Mouse (Mus musculus) intestine, postnatal 0 days (tissue): ENCODE data around the gene Ercc1. TPM values are rescaled to one million over a fixed set of nuclear protein-coding genes. Genes with fewer than 3 reads are reported as not detected.

Experiments used
- ATAC-seq: fragments of 200-750 bp; cut with Nextera tagmentation; 2 replicates; pipeline ENCODE4 v1.8.0; 2017; ENCODE audit warnings: mild to moderate bottlenecking, moderate TSS enrichment, moderate library complexity
- H3K27ac ChIP-seq: fragments of 300-500 bp; sonication (generic); 2 replicates; pipeline ENCODE4 v1.5.1; 2014; ENCODE audit warnings: mild to moderate bottlenecking, low read depth, low read length, moderate library complexity
- H3K27me3 ChIP-seq: fragments of 300-500 bp; sonication (generic); replicated peaks from 2 replicates; pipeline ENCODE4 v1.6.1; 2014; ENCODE audit warnings: low read length, mixed read lengths; ENCODE audit not compliant: control insufficient read depth, insufficient read depth
- H3K36me3 ChIP-seq: fragments of 300-500 bp; sonication (generic); 2 replicates; pipeline ENCODE4 v1.6.1; 2014; ENCODE audit warnings: mild to moderate bottlenecking, moderate library complexity; ENCODE audit not compliant: control insufficient read depth, insufficient read depth
- H3K4me1 ChIP-seq: fragments of 300-500 bp; sonication (generic); replicated peaks from 2 replicates; pipeline ENCODE4 v1.6.1; 2014; ENCODE audit warnings: antibody characterized with exemption, low read length, mixed read lengths; ENCODE audit not compliant: control insufficient read depth, insufficient read depth
- H3K4me2 ChIP-seq: fragments of 300-500 bp; sonication (generic); replicated peaks from 2 replicates; pipeline ENCODE4 v1.6.1; 2014; ENCODE audit warnings: low read depth, mild to moderate bottlenecking, moderate library complexity
- H3K4me3 ChIP-seq: fragments of 300-500 bp; sonication (generic); 2 replicates; pipeline ENCODE4 v1.5.1; 2014; ENCODE audit warnings: low read depth, low read length
- H3K9ac ChIP-seq: fragments of 300-500 bp; sonication (generic); 2 replicates; pipeline ENCODE4 v1.6.1; 2014; ENCODE audit warnings: mild to moderate bottlenecking, low read depth, low read length
- H3K9me3 ChIP-seq: fragments of 300-500 bp; sonication (generic); 2 replicates; pipeline ENCODE4 v1.6.1; 2016; ENCODE audit warnings: mixed run types; ENCODE audit not compliant: control insufficient read depth
- CTCF ChIP-seq: sonication (generic); IDR thresholded peaks from 2 replicates; pipeline ENCODE4 v1.5.1; 2016; ENCODE audit warnings: low read depth, mild to moderate bottlenecking, control low read depth, antibody characterized with exemption, moderate library complexity
- WGBS: fragments of 180-500 bp; shearing (Covaris S2); extraction: QIAGEN DNeasy Blood & Tissue Kit; methylation state at CpG from one replicate; pipeline ENCODE4 v1.1.7; 2014; 5-methylcytosine and 5-hydroxymethylcytosine counted together
- polyA plus RNA-seq: library from polyadenylated mRNA; unstranded; fragments of >200 nt; fragmentation: Nextera tagmentation; extraction: Ambion mirVana; gene quantifications from 2 replicates; pipeline ENCODE4 v1.2.1, GENCODE M21; 2015

Ercc1 gene
- polyA plus RNA-seq, 1 experiment from 2014 or later, result 22.1 TPM

DNA sequence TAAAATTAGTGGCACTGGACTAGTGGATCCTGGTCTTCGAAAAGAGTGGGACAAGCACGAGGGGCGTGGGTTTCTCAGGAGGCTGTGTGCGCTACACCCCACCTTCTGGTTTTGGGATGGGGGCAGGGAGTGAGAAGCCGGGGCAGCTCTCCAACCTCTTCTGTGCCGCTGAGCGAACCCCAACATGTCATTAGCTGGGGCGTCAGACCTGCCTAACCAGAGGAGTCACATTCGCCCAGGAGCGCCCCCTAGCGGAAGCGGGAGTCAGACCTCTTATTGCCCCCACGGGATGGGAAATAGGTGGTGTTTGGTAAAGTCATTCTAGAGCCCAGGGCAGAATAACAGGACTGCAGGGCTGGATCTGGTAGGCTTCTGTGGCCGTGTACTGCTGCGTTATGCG, 17.1 kb downstream of the Ercc1 start:
- 8% methylated on average over 16 of the region's 16 CpGs for WGBS
- peak; percentile 89 for TF ChIP-seq CTCF
- Histone ChIP-seq H3K36me3 (peaks cover 8% of the 10 kb centered on the region; the same call in 1 of the 2 replicates), H3K27me3 (no peaks in the 10 kb centered on the region), H3K4me3 (peak overlapping the region; percentile 73), H3K27ac (no peak overlapping the region), H3K9ac (peak overlapping the region; percentile 40; the same call in 1 of the 2 replicates), H3K4me1 (0 out of 2 replicates have a peak, but pooled peaks cover 9% of the 10 kb centered on the region), H3K4me2 (peak overlapping the region; percentile 96), H3K9me3 (no peaks in the 10 kb centered on the region)
- ATAC-seq, result peak; percentile 11; the same call in 1 of the 2 replicates

GRCm38 (mm10) chr7:19362276-19362675, 17.7 kb downstream of the Ercc1 start:
- no peak overlapping the region for H3K9ac ChIP-seq
- no peak overlapping the region for H3K27ac ChIP-seq

DNA sequence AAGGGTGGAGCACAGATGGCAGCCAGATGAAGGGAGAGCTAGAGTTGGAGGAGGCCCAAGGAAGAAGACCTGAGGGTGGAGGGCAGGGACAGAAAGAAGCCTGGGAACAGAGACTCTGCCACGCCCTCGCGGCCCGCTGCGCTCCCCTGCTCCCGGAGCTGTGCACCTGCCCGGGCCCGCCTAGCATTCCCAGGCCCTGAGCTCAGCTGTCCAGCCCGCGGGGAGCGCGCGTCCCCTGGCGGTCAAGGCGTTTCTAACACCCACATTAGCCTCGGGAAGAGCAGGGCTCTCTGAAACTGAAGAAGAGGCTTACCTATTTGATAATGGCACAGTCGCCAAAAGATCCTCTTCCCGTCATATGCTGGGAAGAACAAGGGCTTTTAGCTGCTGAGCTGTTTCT, 19.3 kb downstream of the Ercc1 start:
- H3K36me3 ChIP-seq, result no peaks in the 10 kb centered on the region
- no peak overlapping the region for H3K4me3 ChIP-seq
- 4% methylated on average over 18 of the region's 18 CpGs for WGBS
- TF ChIP-seq CTCF, result peak; percentile 98
- H3K9me3 ChIP-seq, result no peaks in the 10 kb centered on the region
- 0 out of 2 replicates have a peak, but pooled peaks cover 9% of the 10 kb centered on the region for H3K4me1 ChIP-seq
- no peak overlapping the region for H3K9ac ChIP-seq
- peak; percentile 29; the same call in 1 of the 2 replicates for ATAC-seq
- H3K4me2 ChIP-seq, result peak overlapping the region; percentile 35
- H3K27ac ChIP-seq, result no peak overlapping the region
- H3K27me3 ChIP-seq, result no peaks in the 10 kb centered on the region

More at GRCm38 (mm10) chr7:19362276-19362675, 17.7 kb downstream of the Ercc1 start:
- Histone ChIP-seq H3K4me2 (peak overlapping the region; percentile 96), H3K36me3 (peaks cover 5% of the 10 kb centered on the region; the same call in 1 of the 2 replicates), H3K27me3 (no peaks in the 10 kb centered on the region), H3K9me3 (no peaks in the 10 kb centered on the region), H3K4me3 (no peak overlapping the region), H3K4me1 (0 out of 2 replicates have a peak, but pooled peaks cover 9% of the 10 kb centered on the region)
- 36% methylated on average over 4 of the region's 4 CpGs for WGBS
- ATAC-seq, result no peak
- TF ChIP-seq CTCF, result no peak

DNA sequence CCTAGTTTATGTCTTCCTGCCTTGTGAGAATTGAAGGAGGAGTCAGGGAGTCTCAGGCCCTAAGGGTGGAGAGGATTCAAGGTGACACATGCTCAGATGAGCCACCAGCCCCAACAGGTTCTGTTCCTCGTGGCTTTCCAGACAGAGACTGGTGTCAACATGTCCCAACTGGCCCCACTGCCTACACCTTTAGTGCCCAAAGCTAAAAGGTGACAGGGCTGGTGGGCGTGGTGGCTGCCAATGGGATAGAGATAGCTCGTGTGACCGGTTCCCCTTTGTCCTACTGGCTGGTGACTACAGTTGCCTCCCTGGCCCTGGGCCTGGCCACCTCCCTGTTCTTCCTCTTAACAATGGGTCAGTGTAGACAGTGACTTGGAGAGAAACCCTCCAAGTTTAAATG, 20.8 kb downstream of the Ercc1 start:
- WGBS, result 46% methylated on average over 4 of the region's 4 CpGs
- no peak for TF ChIP-seq CTCF
- no peak overlapping the region for H3K9ac ChIP-seq
- H3K9me3 ChIP-seq, result no peaks in the 10 kb centered on the region
- H3K4me3 ChIP-seq, result no peak overlapping the region
- H3K4me2 ChIP-seq, result no peak overlapping the region
- H3K27me3 ChIP-seq, result no peaks in the 10 kb centered on the region
- 0 out of 2 replicates have a peak, but pooled peaks cover 9% of the 10 kb centered on the region for H3K4me1 ChIP-seq
- ATAC-seq, result no peak
- H3K27ac ChIP-seq, result no peak overlapping the region
- no peaks in the 10 kb centered on the region for H3K36me3 ChIP-seq

- TF ChIP-seq CTCF, result no peak
- Histone ChIP-seq H3K9me3 (no peaks in the 10 kb centered on the region), H3K4me1 (0 out of 2 replicates have a peak, but pooled peaks cover 4% of the 10 kb centered on the region), H3K4me3 (no peak overlapping the region), H3K27ac (no peak overlapping the region), H3K36me3 (no peaks in the 10 kb centered on the region), H3K9ac (no peak overlapping the region), H3K27me3 (no peaks in the 10 kb centered on the region), H3K4me2 (no peak overlapping the region)
- WGBS, result 20% methylated on average over 16 of the region's 16 CpGs
- no peak for ATAC-seq
These were observed 23.8 kb downstream of the Ercc1 start for GRCm38 (mm10) chr7:19368380-19368779.

DNA sequence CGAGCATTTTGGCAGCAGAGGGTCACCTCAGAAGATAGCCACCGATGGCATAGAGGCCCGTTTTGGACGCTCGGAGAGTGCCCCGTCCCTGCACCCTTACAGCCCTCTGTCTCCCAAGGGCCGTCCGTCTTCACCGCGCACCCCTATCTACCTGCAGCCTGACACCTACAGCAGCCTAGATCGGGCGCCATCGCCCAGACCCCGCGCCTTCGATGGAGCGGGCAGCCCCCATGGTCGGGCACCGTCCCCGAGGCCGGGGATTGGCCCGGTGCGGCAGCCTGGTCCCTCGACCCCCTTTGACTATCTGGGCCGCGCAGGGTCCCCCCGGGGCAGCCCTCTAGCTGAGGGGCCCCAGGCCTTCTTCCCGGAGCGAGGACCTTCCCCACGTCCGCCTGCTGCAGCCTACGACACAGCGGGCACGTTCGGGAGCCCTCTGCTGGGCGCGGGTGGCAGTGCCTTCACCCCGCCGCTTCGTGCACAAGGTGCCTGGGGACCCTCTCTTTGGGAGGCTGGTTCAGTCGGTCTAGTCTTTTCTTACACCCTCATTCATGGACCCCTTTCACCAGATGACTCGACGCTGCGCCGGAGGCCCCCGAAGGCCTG, 25.3 kb downstream of the Ercc1 start:
- WGBS, result 16% methylated on average over 46 of the region's 46 CpGs
- H3K4me1 ChIP-seq, result no peaks in the 10 kb centered on the region
- H3K4me2 ChIP-seq, result peak overlapping the region; percentile 70
- no peaks in the 10 kb centered on the region for H3K27me3 ChIP-seq
- no peaks in the 10 kb centered on the region for H3K36me3 ChIP-seq
- peak overlapping the region; percentile 11; the same call in 1 of the 2 replicates for H3K9ac ChIP-seq
- ATAC-seq, result peak; percentile 37; the same call in 1 of the 2 replicates
- peak overlapping the region; percentile 32 for H3K4me3 ChIP-seq
- TF ChIP-seq CTCF, result peak; percentile 88
- no peaks in the 10 kb centered on the region for H3K9me3 ChIP-seq
- no peak overlapping the region for H3K27ac ChIP-seq
